Mouse (Mus musculus): Measurements from ENCODE around the gene AI593442. TPM values are rescaled to one million over a fixed set of nuclear protein-coding genes. Genes with fewer than 3 reads are reported as not detected.

The AI593442 gene
- total RNA-seq (2021): under 1 TPM in 1 of 2 experiments, not detected in 1; 0.12 TPM
- long read RNA-seq, experiment 1: 0 reads
- long read RNA-seq, experiment 2: 0 reads

DNA sequence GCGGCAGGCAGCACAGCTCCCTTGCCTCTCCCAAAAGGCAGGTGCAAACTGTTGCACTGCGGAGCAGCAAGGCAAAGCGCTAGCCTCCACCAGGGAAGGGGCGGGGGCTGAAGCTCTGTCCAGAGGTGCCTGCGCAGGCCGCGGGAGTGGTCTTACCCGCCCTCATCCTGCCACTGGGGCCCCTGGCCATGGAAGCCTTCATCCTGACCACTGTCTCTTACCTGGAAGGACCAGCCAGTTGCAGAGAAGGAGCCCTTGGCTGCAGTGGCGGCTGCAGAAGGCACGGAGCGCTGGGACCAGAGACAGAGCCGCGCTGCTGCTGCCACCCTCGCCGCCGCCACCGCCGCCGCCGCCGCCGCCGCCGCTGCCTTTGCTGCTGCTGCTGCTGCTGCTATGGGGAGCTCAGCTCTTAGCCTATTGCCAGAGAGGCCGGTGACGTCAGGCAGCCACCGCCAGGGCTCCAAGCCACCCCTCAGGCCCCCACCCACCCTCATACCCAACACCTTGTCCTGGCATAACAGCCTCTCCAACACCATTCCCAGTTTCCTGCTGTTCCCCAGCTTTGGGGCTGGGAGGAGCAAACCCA, at the start of gene AI593442:
Gene AI593442, minus strand, starts transcription at position 419 of the 586 bp plus-strand sequence.
- intact Hi-C loops (cut with DNase I): no loop called here
- DNase-seq: no peak

DNA sequence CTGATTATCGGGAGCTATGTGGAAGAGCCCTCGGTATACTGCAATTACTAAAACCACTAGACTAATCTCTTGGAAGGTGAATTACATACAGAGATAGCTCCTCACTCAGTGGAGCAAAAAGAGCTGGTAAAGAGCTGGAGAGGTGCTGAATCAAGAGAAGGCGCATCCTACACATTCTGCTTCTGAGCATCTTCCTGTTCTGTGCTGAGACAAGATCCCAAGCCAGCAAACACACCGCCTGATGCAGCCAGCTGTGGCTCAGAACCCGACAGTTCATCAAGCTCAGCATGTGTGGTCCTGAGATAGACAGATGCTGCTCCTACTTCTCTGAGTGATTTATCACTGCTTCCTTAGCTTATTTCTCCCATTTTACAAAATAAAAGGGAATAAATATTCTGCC, 49.2 kb upstream of the AI593442 start:
- intact Hi-C loops (cut with DNase I): no loop called here
- DNase-seq: no peak

DNA sequence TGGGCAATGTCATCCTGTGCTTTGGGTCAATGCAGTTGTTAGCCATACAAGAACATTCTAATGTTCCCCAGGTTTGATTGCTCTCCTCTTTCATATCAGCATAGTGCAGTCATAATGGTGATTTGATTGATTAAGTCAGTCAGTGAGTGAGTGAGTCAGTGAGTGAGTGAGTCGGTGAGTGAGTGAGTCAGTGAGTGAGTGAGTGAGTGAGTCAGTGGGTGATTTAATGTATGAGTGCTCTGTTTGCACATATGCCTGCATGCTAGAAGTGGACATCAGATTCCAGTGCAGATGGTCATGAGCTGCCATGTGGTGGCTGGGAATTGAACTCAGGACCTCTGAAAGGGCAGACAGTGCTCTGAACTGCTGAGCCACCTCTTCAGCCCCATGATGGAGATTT, 43.0 kb upstream of the AI593442 start:
- DNase-seq: no peak
- intact Hi-C loops (cut with DNase I): no loop called here

DNA sequence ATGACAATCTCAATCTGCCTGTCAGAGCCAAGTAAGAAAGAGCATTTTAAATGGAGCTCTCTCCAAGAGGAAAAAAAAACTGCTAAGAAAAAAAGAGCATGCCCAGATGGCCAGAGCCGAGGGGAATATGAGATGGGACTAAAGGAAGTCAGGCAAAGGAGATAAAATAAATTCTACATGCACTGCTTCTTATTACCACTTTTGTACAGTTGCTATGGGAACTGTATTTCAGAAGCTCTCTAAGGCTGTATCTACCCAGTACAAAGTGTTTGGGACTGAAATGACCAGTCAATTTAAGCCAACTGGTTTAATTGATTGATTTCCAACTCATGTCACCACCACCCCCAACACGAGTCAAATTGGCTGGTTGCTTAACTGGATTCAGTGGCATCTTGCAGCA, 40.0 kb upstream of the AI593442 start:
- intact Hi-C loops (cut with DNase I): no loop called here
- no peak for DNase-seq

DNA sequence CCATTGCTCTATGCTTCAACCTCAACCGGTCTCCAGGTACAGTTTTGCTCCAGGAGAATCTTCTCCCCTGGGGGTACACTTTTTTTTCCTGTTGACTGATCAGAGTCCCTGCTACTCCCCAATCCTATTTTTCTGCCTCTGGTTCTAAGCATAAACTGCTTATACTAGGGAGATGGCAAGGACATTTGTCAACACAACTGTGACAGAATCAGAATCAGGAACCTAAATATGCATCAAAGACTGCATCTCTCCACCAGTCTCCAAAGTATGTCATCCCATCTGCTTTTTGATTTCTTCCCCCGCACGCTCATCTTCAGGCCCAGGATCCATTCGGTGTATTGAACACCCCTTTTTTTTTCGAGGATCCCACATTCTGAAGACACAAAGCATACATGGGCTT, 456 bp upstream of the AI593442 start:
- intact Hi-C loops (cut with DNase I): no loop called here
- DNase-seq: no peak

DNA sequence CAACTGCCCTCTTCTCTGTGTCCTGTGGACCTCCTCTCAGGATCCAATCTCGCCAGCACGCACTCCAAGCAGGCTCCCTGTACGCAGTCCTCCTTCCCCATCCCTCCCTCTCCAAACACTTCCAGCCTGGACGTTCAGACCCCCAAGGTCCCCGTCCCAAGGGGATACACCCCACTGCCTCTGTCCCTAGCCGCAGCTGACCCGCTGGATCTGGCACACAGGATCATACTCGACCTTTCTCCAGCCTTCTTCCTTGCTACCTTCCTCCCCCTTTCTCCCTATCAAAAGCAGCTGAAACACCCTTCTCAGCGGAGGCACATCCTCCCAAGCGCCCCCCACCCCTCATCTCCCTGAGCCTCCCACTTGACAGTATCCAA, 753 bp downstream of the AI593442 start:
- DNase-seq: no peak
- intact Hi-C loops (cut with DNase I): no loop called here

DNA sequence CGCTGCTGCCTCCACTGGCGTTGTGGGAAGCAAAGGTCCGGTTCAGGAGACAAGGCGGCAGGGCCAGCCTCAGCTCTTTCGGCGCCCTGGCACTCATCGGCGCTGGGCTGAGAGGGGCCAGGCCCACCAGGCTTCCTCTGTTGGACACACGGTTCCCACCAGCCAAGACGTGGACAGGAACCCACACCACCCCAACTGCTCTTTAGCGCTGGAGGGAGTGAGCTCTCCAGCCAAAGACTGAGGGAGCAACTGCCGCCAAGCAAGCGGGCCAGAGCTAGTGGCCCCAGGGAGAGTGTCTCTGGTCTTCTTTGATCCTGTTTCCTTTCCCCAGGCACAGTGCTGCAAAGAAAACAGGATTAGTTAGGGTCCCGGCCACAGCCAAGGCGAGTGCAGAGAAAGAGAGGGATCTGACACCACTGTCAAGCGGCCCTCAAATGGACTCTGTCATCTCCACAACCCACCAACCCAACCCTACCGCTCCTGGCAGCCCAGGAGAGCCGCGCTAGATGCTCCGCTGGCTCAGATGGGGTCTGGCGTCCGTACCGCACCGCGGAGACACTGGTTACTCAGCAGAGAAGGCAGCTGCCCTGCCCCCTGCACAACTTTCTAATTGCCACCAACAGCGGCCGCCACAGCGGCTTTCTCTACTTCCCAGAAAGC, 1.3 kb downstream of the AI593442 start:
- DNase-seq: no peak
- intact Hi-C loops (cut with DNase I): no loop called here

DNA sequence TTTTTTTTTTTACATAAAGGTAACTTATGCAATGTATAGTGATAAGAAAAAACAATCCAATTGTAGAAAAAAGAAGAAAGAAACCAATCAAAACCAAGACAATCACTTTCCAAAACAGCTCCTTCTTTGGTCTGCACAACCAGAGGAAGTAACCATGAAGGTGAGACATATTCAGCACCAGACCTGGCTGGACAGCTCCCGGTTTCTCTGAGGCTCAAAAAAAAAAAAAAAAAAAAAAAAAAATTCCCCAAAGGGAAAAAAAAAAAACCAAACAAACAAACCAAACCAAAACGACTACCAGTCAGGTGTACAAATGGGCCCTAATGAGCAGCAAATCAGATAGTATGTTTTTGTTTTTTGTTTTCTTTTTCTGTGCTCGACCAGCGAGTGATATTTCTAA, 3.0 kb downstream of the AI593442 start:
- DNase-seq: no peak
- intact Hi-C loops (cut with DNase I): no loop called here

DNA sequence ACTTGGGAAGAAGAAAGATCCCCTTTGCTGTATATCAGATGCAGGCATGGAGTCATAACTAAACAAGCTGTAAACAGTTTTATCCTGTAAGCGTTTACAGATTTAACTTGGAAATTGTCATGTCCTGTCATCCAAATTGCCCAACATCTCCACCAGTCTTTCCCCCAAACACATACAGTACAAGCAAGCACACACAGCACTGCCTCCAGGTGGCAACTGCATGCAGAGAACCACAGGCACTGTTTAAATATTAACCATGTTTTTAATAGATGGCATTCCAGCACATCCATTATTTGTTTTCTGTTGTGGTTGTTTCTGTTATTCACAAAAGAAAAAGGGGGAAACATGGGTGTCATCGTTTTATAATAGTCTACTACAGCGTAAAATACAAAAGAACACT, 3.6 kb downstream of the AI593442 start:
- no peak for DNase-seq
- intact Hi-C loops (cut with DNase I): no loop called here

DNA sequence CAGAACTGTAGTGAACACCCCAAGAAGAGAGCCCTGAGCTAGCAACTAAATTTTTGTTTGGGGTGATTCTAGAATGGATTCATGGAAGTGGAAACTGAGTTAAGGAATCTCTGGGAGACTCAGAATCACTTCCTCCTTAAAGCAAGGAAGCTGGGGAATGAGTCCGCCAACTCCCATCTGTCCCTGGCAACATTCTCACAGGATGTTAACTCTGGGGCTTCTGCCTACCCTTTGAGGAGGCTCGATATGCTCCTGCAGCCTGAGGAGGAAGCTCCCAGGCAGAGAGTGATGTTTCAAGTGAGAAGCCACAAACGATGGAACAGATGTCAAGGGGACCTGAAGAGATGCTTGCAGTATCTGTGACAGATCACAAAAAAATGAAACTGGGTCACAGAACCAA, 18.2 kb downstream of the AI593442 start:
- DNase-seq: no peak
- intact Hi-C loops (cut with DNase I): no loop called here

DNA sequence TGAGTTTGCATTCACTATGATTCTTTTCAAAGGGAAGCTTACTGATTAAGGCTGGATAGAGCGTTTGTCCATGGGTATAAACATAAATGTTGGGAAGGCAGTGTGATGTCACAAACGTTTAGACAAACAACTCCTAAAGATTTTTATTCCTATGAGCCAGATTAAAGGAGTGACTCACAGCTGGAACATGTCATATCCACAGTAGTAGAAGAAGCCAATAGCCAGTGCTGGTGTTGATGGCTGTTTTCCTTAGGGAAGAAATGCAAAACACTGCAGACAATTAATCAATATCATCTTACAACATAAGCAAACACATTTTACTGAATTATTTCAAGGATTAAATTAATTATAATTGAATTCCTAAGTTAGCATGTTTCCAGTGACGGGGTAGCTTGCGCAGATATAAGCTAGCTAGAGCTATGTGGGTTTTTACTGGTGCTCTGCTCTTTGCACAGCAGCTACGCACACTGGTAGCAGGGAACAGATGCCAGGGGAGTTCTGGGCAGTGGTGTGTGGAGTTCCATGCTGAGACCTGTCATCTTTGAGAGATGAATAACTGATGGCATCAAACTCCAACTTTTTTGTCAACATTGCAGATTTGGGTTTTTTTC, 29.1 kb downstream of the AI593442 start:
- intact Hi-C loops (cut with DNase I): no loop called here
- DNase-seq: no peak

DNA sequence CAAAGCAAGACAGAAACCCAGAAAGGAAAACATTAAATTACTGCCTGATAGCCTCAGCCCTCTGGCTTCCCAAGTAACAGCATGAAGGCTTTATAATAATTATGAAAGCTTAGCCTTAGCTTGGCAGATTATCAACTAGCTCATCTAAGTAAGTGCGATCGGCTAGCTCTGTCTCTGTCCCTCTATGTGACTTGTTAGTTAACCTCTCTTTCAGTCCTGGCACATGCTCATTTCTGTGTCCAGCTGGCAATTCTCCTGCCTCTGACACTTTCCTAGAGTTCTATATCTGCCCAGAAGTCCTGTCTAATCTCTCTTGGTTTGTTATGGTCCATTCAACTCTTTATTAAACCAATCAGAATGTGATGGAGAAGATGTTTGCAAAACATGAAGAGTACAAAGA, 34.3 kb downstream of the AI593442 start:
- DNase-seq: no peak
- intact Hi-C loops (cut with DNase I): no loop called here

DNA sequence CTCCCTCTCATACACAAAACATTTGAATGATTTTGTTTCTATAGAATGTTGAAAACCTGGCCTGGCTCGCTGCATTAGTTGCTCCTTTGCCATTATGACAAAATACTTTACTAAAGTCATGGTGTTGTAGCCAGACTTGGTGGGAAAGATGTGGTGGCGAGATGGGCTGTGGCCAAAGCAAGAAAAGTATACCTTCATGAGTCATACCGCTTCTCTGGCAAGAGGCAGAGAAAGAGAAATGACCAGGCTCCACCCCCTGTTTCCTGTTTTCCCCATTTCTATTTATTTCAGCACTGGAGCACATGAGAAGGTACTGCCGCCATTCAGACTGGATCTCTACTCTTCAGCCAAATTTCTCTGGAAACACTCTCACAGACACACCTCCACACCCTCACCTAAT, 35.0 kb downstream of the AI593442 start:
- intact Hi-C loops (cut with DNase I): no loop called here
- no peak for DNase-seq

DNA sequence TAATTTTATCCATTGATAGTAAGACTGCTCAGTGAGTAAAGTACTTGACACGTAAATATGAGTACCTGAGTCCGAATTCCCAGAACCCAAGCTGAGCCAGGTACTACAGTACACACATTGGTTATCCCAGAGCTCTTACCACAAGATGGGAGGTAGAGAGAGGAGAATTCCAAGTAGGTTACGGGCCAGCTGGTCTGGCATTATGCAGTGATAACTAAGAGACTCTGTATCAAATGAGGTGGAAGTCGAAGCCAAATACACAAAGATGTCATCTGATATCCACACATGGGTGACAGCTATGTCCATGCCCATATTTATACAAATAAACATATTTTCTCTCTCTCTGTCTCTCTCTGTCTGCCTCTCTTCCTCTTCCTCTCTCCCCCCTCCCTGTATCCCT, 35.4 kb downstream of the AI593442 start:
- intact Hi-C loops (cut with DNase I): no loop called here
- DNase-seq: no peak

DNA sequence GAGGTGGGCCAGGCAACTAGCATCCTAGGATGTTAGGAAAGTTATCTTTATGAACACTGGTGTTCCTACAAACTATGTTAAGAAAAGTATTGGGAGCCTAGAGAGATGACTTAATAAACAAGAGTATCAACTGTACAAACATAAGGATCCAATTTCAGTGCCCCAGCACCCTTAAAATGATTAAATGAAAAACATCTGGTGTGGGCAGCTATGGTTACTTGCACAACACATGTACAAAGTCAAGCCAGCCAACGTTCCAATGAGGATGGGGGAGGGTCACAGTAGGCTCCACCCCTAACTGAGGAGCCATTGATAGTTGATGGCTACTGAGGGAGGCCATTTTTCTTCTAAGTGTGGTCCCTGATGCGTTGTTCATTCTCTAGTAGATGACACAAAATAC, 43.6 kb downstream of the AI593442 start:
- no peak for DNase-seq
- intact Hi-C loops (cut with DNase I): no loop called here

DNA sequence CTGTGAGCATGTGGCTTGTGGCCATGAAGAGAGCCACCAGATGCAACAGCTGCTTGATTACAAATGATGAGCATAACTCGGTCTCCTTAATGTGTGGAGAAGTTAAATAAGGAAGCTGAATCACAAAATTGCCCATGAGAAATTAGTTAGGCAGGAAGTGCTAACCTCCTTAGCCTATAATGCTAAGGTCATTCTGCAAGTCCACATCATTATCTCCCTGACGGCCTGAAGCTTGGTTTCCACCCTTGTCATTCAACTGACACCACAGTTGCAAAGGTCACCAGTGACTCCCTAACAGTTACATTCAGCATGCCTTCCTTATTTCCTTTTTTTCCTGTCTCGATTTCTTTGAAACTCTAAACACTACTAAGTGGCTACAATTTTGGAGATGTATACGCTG, 55.7 kb downstream of the AI593442 start:
- intact Hi-C loops (cut with DNase I): no loop called here
- no peak for DNase-seq
